Mouse (Mus musculus) kidney, postnatal 36 days (tissue): ENCODE measurements around the gene Dagla.

Source experiments
- DNase-seq, 2 experiments: peaks; one replicate each; pipeline ENCODE4 v3.0.0; 2021 to 2022; ENCODE audit warnings: mixed read lengths in 2 of 2

The Dagla gene

DNA sequence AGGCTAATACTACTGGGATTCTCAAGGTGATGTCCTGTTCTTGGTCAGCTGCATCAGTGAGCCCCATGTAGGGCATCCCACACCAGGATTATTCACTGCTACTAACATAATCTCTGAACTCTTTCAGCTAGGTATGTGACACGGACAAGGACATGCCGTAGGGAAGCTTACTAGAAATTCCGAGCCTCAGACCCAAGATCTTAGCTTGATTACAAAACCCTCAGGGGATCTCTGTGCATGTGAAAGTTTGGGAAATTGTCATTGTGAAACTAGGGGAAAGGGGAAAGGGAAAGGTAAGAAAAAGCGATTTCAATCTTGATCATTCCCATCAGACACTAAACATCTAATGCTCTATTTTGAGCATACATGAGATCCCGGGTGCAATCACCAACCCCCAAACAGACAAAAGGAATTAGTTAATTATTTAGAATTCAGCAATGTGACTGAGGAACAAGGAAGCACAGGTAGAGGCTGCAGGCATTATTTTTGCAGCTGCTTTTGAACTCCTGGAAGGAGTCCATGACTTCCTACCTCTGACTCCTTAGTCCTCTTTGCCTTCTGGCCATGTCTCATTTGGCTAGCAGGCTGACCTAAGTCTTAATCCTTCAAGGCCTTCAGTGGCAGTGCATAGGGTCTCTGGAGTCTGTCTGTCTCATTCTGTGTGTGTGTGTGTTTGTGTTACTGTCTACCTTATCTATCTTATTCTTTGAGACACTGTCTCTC lies 2.0 kb upstream of the Dagla start:
- no peak for DNase-seq

DNA sequence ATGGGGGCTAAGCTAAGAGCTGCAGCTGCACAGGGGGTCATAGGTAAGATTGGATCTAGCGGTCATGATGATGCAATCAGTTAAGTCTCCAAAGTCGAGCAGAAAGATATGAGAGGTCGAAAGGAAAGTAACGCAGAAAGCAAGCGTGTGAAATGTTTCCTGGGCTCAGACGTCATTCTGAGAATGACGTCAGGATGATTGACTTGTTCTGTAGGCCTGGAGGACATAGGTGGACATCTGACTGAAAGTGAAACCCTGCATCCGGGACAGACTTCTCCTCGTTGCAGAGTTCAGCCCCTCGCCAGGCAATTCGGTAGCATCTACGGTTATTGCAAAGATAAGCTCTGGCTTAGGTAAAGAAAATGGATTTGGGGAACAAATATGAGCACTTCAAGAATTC lies 963 bp upstream of the Dagla start:
- no peak for DNase-seq

- no peak for DNase-seq
Measured at GRCm38 (mm10) chr19:10304395-10304794, 282 bp downstream of the Dagla start.

GRCm38 (mm10) chr19:10302852-10303251 lies 1.8 kb downstream of the Dagla start:
- DNase-seq: no peak

GRCm38 (mm10) chr19:10301866-10302356 lies 2.8 kb downstream of the Dagla start:
- DNase-seq: no peak

DNA sequence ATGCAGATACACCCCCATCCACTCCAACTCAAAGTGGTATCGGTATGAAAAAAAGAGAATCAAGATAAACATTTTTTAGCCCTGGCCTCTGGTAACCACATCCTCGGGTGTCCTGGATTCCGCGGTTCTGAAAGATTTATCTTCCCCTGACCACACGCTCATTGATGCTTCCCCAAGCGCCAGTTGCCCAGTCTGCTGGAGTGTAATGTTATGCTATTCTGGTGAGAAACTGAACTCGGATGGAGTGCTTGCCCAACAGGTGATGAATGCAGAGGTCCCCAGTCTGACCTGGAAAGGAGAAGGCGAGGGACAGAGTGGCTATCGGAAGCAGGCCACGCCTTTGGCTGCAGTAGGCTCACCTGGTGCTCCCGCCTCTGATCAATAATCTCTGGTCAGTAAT lies 3.4 kb downstream of the Dagla start:
- no peak for DNase-seq

GRCm38 (mm10) chr19:10300809-10301208 lies 3.9 kb downstream of the Dagla start:
- DNase-seq: no peak

- DNase-seq: no peak
Measured at GRCm38 (mm10) chr19:10298268-10298667, 6.4 kb downstream of the Dagla start.

DNA sequence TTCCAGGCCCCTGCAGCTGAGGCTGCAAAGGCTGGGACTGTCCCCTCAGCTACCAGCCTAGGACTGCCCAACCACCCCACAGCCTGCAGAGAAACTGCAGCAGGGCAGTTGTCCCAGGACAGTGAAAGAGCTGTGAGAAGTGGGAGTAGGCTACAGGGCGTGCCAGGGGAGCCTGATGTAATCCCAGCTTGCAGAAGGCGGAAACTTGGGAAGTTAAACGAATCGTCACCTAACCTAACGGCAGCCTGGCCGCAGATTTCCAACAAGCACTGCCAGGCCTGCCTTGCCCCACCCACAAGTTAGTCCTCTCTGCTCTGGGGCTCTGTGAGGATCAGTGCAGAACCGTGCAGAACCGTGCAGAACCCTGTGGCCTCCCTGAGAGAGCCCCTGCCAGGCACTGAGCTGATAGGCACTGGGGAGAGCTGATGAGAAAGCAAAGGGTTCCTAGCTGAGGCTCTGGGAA lies 7.6 kb downstream of the Dagla start:
- peak in 1 of 2 experiments; percentile 29 for DNase-seq

DNA sequence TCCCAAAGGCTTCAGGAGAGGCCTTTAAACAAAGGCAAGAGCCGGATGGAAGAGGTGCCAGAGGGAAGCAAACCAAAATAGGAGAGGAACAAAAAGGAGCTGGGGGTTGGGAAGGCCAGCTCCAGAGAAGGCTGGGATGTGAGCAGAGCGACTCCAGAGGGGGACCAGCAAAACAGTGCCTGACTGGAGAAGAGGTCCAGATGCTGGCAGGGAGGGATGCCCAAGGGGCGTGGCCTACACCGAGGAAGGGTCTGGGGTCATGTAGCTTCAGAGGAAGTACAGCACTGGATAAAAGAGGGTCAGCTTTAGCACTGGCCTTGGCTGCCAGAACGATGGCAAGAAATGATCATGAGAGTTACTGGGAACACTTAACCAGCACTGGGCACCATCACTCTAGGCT lies 8.4 kb downstream of the Dagla start:
- DNase-seq: no peak

- DNase-seq: peak; percentile 37 to 49
Measured at GRCm38 (mm10) chr19:10294631-10295562, 9.8 kb downstream of the Dagla start.

- DNase-seq: no peak
Measured at GRCm38 (mm10) chr19:10293987-10294386, 10.7 kb downstream of the Dagla start.

- no peak for DNase-seq
Measured at GRCm38 (mm10) chr19:10291896-10292490, 12.7 kb downstream of the Dagla start.

DNA sequence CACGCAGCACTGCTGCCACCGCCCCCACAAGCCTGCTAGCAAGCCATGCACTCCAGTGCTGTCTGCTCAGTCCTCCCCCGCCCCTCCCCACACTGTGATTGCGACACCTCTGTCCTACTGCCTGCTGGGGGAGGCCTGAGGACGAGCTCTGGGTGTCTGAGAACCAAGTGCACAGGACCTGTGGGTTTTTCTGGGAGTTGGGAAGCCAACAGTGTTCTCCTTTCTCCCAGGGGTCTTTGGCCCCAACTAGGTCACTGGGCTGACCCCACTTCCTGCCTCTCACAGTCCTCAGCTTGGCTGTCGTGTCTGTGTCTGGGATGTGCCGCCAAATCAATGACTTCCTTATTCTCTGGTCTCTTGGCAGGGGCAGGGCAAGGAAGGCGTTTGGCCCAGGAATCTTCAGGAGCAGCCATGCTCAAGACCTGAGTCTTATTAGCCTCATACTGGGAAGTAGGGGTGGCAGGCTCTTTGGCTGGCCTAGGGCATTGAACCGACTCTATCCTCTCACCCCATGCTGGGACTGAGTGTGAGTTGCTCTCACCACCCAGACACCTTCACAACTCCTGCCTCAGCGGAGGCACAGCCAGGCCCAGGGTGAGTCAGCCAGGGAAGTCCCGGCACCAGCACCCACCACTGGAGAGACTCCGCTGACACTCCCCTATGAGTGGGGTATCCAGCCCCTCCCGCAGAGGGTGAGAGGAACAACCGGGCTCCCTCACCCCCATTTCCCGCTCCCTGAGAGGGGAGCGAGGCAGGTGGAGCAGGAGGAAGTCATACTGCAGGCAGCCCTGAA lies 14.3 kb downstream of the Dagla start:
- peak; percentile 23 to 50 for DNase-seq

DNA sequence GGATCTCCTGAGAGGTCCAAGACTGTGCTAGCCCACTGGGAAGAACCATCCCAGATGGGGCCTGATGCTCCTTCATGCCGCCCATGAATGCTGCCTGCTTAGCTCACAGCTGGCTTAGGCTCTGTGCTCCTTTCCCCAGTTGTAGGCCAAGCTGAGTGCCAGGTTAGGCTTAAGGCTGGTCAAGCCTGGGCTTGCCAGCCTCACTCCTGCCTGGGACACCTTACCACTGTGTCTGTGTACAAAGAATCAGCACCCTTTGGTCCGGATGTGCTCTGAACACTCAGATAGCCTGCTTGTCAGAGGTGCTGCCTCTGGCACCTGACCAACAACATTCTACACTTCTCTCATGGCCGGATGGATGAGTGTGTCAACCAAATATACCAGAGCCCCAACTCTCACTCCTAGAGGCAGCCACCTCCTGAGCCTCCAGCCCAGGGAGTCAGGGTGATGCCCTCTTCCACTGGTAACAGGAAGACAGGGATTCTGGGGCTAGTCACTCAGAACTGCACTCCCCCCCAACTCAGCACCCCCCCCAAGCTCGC lies 15.0 kb downstream of the Dagla start:
- no peak for DNase-seq

- no peak for DNase-seq
Measured at GRCm38 (mm10) chr19:10288125-10289040, 16.3 kb downstream of the Dagla start.

DNA sequence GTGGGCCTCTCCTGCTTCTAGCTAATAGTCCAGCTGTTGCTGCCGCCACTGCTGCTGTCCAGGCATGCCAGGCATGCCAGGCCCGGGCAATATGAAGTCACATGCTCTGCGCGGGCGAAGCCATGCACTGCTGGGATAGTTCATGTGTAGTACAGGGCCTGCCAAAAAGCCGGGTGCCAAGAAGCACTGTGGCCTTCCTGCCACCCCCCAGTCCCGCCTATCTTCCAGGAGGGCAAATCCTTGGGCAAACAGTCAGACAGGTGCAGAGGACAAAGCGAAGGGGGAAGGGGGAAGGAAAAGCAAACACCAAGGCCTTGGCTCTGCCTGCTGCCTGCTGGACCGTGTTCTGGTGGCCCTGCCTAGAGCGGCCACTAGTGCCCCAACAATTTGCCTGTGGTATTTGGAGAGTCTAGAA lies 18.2 kb downstream of the Dagla start:
- no peak for DNase-seq

GRCm38 (mm10) chr19:10280771-10281540 lies 23.7 kb downstream of the Dagla start:
- peak; percentile 27 to 35 for DNase-seq

DNA sequence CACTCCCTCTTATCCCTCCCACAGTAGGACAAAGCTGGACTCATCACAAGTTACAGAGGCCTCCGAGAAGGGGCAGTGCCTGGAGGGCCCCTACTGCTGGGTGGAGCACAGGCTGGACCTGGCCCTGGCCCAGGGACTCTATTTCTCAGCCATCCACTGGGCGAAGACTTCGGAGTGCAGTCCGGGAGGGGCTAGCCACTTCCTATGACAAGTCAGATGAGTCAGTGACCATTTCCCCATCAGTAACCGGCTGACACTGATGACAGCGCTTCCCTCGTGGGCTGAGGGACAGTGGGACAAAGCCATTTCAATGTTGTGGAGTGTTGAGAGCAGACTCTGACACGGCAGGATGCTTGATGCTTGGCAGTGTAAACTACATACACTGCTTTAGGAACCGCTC lies 25.0 kb downstream of the Dagla start:
- no peak for DNase-seq

DNA sequence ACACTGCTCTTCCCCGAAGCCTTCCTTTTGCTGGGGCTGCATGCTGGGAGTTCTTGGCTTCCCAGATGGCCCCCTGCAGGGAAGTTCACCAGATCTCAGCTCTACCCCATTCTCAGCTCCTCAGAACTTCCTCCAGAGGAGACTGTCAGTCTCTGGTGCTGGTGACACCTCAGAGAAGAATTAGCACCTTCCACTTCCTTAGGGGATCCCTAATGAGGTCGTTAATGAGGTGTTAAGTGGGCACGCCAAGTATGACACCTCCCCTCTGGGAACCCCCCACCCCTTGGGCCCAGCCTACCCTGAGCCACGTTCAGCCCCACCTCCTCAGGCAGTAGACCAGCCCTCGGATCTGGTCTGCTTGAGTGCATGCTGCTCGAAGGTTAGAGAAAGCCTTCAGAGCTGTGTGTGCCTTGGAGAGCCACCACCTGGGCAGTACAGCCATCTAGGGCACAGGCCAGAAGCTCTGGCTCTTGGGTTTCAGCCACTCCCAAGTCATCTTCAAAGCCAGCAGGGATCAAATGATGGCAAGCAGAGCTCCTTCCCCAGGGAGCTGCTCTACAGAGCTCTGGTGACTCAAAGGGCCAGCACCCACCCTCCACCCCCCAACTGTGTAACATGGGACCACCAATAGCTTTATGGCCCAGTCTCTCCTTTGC lies 25.9 kb downstream of the Dagla start:
- no peak for DNase-seq
